Mouse (Mus musculus) granulocyte monocyte progenitor cell, adult 5-6 weeks (primary cell): ENCODE data around the gene Vti1a. TPM values are rescaled to one million over a fixed set of nuclear protein-coding genes. Genes with fewer than 3 reads are reported as not detected.
A peak's percentile ranks its signal among the peaks of the same experiment; 100 is the strongest.

Experiments used
- ATAC-seq: replicated peaks from 2 replicates; pipeline ENCODE4 v1.8.0; 2016; ENCODE audit warnings: mild to moderate bottlenecking, moderate TSS enrichment, inconsistent platforms; ENCODE audit not compliant: poor library complexity, severe bottlenecking
- total RNA-seq, 2 experiments: library from RNA; stranded (forward) in 1 of 2; stranded (reverse) in 1 of 2; fragments of 200-712, 200-1000 nt in 1 of 2; fragments of >200 nt in 1 of 2; fragmentation: Nextera tagmentation in 1 of 2; gene quantifications; 2 replicates each; pipeline ENCODE4 v1.2.3; 2014 to 2017

The Vti1a gene
- total RNA-seq, 2 experiments from 2014 or later, result 29.7 to 34.4 TPM

GRCm38 (mm10) chr19:55578094-55579085 is 262.3 kb downstream of the Vti1a start:
- ATAC-seq, result no peak

- ATAC-seq, result no peak
These were observed 263.2 kb downstream of the Vti1a start for GRCm38 (mm10) chr19:55579310-55579709.

GRCm38 (mm10) chr19:55580152-55580551 is 264.1 kb downstream of the Vti1a start:
- no peak for ATAC-seq

- ATAC-seq, result no peak
These were observed 264.6 kb downstream of the Vti1a start for GRCm38 (mm10) chr19:55580667-55581066.

GRCm38 (mm10) chr19:55582896-55583653 is 267.0 kb downstream of the Vti1a start:
- no peak for ATAC-seq

- peak; percentile 8; the same call in 1 of the 2 replicates for ATAC-seq
These were observed 269.5 kb downstream of the Vti1a start for GRCm38 (mm10) chr19:55585270-55586224.

GRCm38 (mm10) chr19:55587638-55588421 is 271.7 kb downstream of the Vti1a start:
- peak; percentile 74 for ATAC-seq

GRCm38 (mm10) chr19:55588948-55589896 is 273.1 kb downstream of the Vti1a start:
- no peak for ATAC-seq

GRCm38 (mm10) chr19:55592876-55593691 is 277.0 kb downstream of the Vti1a start:
- ATAC-seq, result no peak

- ATAC-seq, result no peak
These were observed 277.8 kb downstream of the Vti1a start for GRCm38 (mm10) chr19:55593729-55594444.

GRCm38 (mm10) chr19:55594451-55594850 is 278.4 kb downstream of the Vti1a start:
- no peak for ATAC-seq

- ATAC-seq, result no peak
These were observed 280.0 kb downstream of the Vti1a start for GRCm38 (mm10) chr19:55595945-55596649.

- ATAC-seq, result no peak
These were observed 280.7 kb downstream of the Vti1a start for GRCm38 (mm10) chr19:55596804-55597203.

GRCm38 (mm10) chr19:55597296-55597695 is 281.2 kb downstream of the Vti1a start:
- no peak for ATAC-seq

GRCm38 (mm10) chr19:55597951-55598350 is 281.9 kb downstream of the Vti1a start:
- no peak for ATAC-seq

- ATAC-seq, result no peak
These were observed 283.0 kb downstream of the Vti1a start for GRCm38 (mm10) chr19:55599124-55599523.
